Mouse (Mus musculus) erythroblast, adult 5-6 weeks (primary cell): ENCODE measurements around the gene Atmin. TPM values are rescaled to one million over a fixed set of nuclear protein-coding genes. Genes with fewer than 3 reads are reported as not detected.

Experiments
- ATAC-seq: replicated peaks from 2 replicates; pipeline ENCODE4 v1.8.0; 2016; ENCODE audit warnings: moderate number of reproducible peaks, mild to moderate bottlenecking, moderate TSS enrichment, inconsistent platforms; ENCODE audit not compliant: poor library complexity, low FRiP score, severe bottlenecking
- total RNA-seq, 2 experiments: library from RNA; stranded (forward) in 1 of 2; stranded (reverse) in 1 of 2; fragments of 150-400 nt in 1 of 2; fragments of 200-764, 138-1000 nt in 1 of 2; gene quantifications; 2 replicates each; pipeline versions ENCODE4 v1.2.3 to v1.2.4; 2015 to 2017; ENCODE audit warnings: low replicate concordance in 2 of 2

Gene Atmin
- total RNA-seq, 2 experiments from 2014 or later = 3.9 to 5.0 TPM

GRCm38 (mm10) chr8:116946851-116947250 is 3.7 kb downstream of the Atmin start:
- no peak for ATAC-seq

- ATAC-seq = no peak
Observed at GRCm38 (mm10) chr8:116947589-116947988, 4.4 kb downstream of the Atmin start.

- ATAC-seq = no peak
Observed at GRCm38 (mm10) chr8:116951369-116951768, 8.2 kb downstream of the Atmin start.

GRCm38 (mm10) chr8:116951778-116952177 is 8.6 kb downstream of the Atmin start:
- ATAC-seq = no peak

- ATAC-seq = no peak
Observed at GRCm38 (mm10) chr8:116952428-116952827, 9.2 kb downstream of the Atmin start.

- ATAC-seq = no peak
Observed at GRCm38 (mm10) chr8:116954415-116954814, 11.2 kb downstream of the Atmin start.

- no peak for ATAC-seq
Observed at GRCm38 (mm10) chr8:116969531-116969930, 26.3 kb downstream of the Atmin start.

GRCm38 (mm10) chr8:116975066-116975465 is 31.9 kb downstream of the Atmin start:
- ATAC-seq = no peak

GRCm38 (mm10) chr8:116975606-116976005 is 32.4 kb downstream of the Atmin start:
- no peak for ATAC-seq

- no peak for ATAC-seq
Observed at GRCm38 (mm10) chr8:116978052-116978451, 34.9 kb downstream of the Atmin start.

- ATAC-seq = peak; percentile 96
Observed at GRCm38 (mm10) chr8:116978631-116979256, 35.6 kb downstream of the Atmin start, which contains the start of gene 1700030J22Rik. TSS of gene 1700030J22Rik (minus strand) at chr8:116978959.

- peak; percentile 60 for ATAC-seq
Observed at GRCm38 (mm10) chr8:116980117-116980516, 36.9 kb downstream of the Atmin start.

GRCm38 (mm10) chr8:116989842-116990241 is 46.6 kb downstream of the Atmin start:
- ATAC-seq = no peak

GRCm38 (mm10) chr8:116991241-116991640 is 48.0 kb downstream of the Atmin start:
- ATAC-seq = no peak

- no peak for ATAC-seq
Observed at GRCm38 (mm10) chr8:116992176-116992971, 49.2 kb downstream of the Atmin start.

- peak; percentile 99 for ATAC-seq
Observed at GRCm38 (mm10) chr8:116993095-116993867, 50.1 kb downstream of the Atmin start, which contains the start of gene Gcsh. TSS of gene Gcsh (minus strand) at chr8:116993537.

GRCm38 (mm10) chr8:116994016-116994716 is 51.0 kb downstream of the Atmin start:
- no peak for ATAC-seq
